Mouse (Mus musculus): ENCODE data around the gene Vwa5a. TPM values are rescaled to one million over a fixed set of nuclear protein-coding genes. Genes with fewer than 3 reads are reported as not detected.

The Vwa5a gene
- polyA plus RNA-seq (2015; fragmentation: Nextera tagmentation; extraction: Ambion mirVana), result 7.8 and 8.2 TPM in 2 replicates

GRCm38 (mm10) chr9:38718102-38718501 lies at the start of gene Vwa5a:
Gene Vwa5a, plus strand, starts transcription at chr9:38718268.
- H3K27me3 ChIP-seq, result no peaks in the 10 kb centered on the region
- H3K36me3 ChIP-seq (replicated peaks), result peaks cover 2% of the 10 kb centered on the region; the same call in 1 of the 2 replicates
- H3K4me3 ChIP-seq (replicated peaks), result peak within 1 kb of the TSS; percentile 63
- H3K4me2 ChIP-seq, result peak within 1 kb of the TSS; percentile 59
- peaks cover 11% of the 10 kb centered on the region for H3K4me1 ChIP-seq (replicated peaks)
- no peaks in the 10 kb centered on the region for H3K9me3 ChIP-seq (replicated peaks)
- peak within 1 kb of the TSS; percentile 54 for H3K9ac ChIP-seq
- H3K27ac ChIP-seq (replicated peaks), result peak within 1 kb of the TSS; percentile 59; the same call in 1 of the 2 replicates
- ATAC-seq (ENCODE audit: insufficient read depth), result peak; percentile 48; the same call in 1 of the 2 replicates
- WGBS (ENCODE audit: insufficient replicate concordance), result under 1% methylated on average over 4 of the region's 4 CpGs

- H3K36me3 ChIP-seq (replicated peaks), result no peaks in the 10 kb centered on the region
- no peaks in the 10 kb centered on the region for H3K9me3 ChIP-seq (replicated peaks)
- H3K4me1 ChIP-seq (replicated peaks), result no peaks in the 10 kb centered on the region
- no peaks in the 10 kb centered on the region for H3K27me3 ChIP-seq
- H3K27ac ChIP-seq (replicated peaks), result no peak overlapping the region
- H3K4me2 ChIP-seq, result no peak overlapping the region
- no peak overlapping the region for H3K9ac ChIP-seq
- no peak for ATAC-seq (ENCODE audit: insufficient read depth)
- 41% methylated on average over 2 of the region's 2 CpGs for WGBS (ENCODE audit: insufficient replicate concordance)
- H3K4me3 ChIP-seq (replicated peaks), result no peak overlapping the region
Observed at GRCm38 (mm10) chr9:38672887-38673286, 45.2 kb upstream of the Vwa5a start.

- Histone ChIP-seq H3K4me1 (replicated peaks) (no peaks in the 10 kb centered on the region), H3K36me3 (replicated peaks) (no peaks in the 10 kb centered on the region), H3K4me3 (replicated peaks) (no peak within 1 kb of the TSS), H3K27ac (replicated peaks) (no peak within 1 kb of the TSS), H3K9ac (no peak within 1 kb of the TSS), H3K9me3 (replicated peaks) (no peaks in the 10 kb centered on the region), H3K27me3 (no peaks in the 10 kb centered on the region), H3K4me2 (no peak within 1 kb of the TSS)
- ATAC-seq (ENCODE audit: insufficient read depth), result no peak
- 45% methylated on average over 2 of the region's 2 CpGs for WGBS (ENCODE audit: insufficient replicate concordance)
Observed at GRCm38 (mm10) chr9:38674501-38674900, 43.6 kb upstream of the Vwa5a start, which contains the start of gene Olfr918. Gene Olfr918, minus strand, starts transcription at chr9:38674601.

GRCm38 (mm10) chr9:38718927-38719441 lies 916 bp downstream of the Vwa5a start:
- no peaks in the 10 kb centered on the region for H3K27me3 ChIP-seq
- peak overlapping the region; percentile 59 for H3K4me2 ChIP-seq
- H3K9me3 ChIP-seq (replicated peaks), result no peaks in the 10 kb centered on the region
- peak overlapping the region; percentile 54 for H3K9ac ChIP-seq
- ATAC-seq (ENCODE audit: insufficient read depth), result peak; percentile 84
- H3K4me3 ChIP-seq (replicated peaks), result peak overlapping the region; percentile 63
- H3K27ac ChIP-seq (replicated peaks), result peak overlapping the region; percentile 59; the same call in 1 of the 2 replicates
- WGBS (ENCODE audit: insufficient replicate concordance), result 4% methylated on average over 3 of the region's 3 CpGs
- peaks cover 11% of the 10 kb centered on the region for H3K4me1 ChIP-seq (replicated peaks)
- peaks cover 9% of the 10 kb centered on the region; the same call in 1 of the 2 replicates for H3K36me3 ChIP-seq (replicated peaks)

GRCm38 (mm10) chr9:38724044-38724443 lies 6.0 kb downstream of the Vwa5a start:
- no peak for ATAC-seq (ENCODE audit: insufficient read depth)
- WGBS (ENCODE audit: insufficient replicate concordance), result 83% methylated on average over 1 of the region's 1 CpGs

GRCm38 (mm10) chr9:38728218-38728617 lies 10.2 kb downstream of the Vwa5a start:
- Histone ChIP-seq H3K27me3 (no peaks in the 10 kb centered on the region), H3K4me1 (replicated peaks) (no peaks in the 10 kb centered on the region), H3K4me2 (no peak overlapping the region), H3K36me3 (replicated peaks) (peaks cover 22% of the 10 kb centered on the region; the same call in 1 of the 2 replicates), H3K27ac (replicated peaks) (no peak overlapping the region), H3K4me3 (replicated peaks) (no peak overlapping the region), H3K9ac (no peak overlapping the region), H3K9me3 (replicated peaks) (no peaks in the 10 kb centered on the region)
- 62% methylated on average over 3 of the region's 3 CpGs for WGBS (ENCODE audit: insufficient replicate concordance)
- ATAC-seq (ENCODE audit: insufficient read depth), result no peak

More at GRCm38 (mm10) chr9:38724044-38724443, 6.0 kb downstream of the Vwa5a start:
- peaks cover 5% of the 10 kb centered on the region for H3K4me1 ChIP-seq (replicated peaks)
- H3K4me2 ChIP-seq, result no peak overlapping the region
- H3K4me3 ChIP-seq (replicated peaks), result no peak overlapping the region
- no peaks in the 10 kb centered on the region for H3K27me3 ChIP-seq
- H3K9me3 ChIP-seq (replicated peaks), result no peaks in the 10 kb centered on the region
- peaks cover 22% of the 10 kb centered on the region; the same call in 1 of the 2 replicates for H3K36me3 ChIP-seq (replicated peaks)
- no peak overlapping the region for H3K27ac ChIP-seq (replicated peaks)
- no peak overlapping the region for H3K9ac ChIP-seq

- no peak for ATAC-seq (ENCODE audit: insufficient read depth)
- H3K9me3 ChIP-seq (replicated peaks), result no peaks in the 10 kb centered on the region
- H3K27me3 ChIP-seq, result no peaks in the 10 kb centered on the region
- no peaks in the 10 kb centered on the region for H3K36me3 ChIP-seq (replicated peaks)
- 41% methylated on average over 1 of the region's 1 CpGs for WGBS (ENCODE audit: insufficient replicate concordance)
- no peak overlapping the region for H3K27ac ChIP-seq (replicated peaks)
- no peak overlapping the region for H3K4me2 ChIP-seq
- no peak overlapping the region for H3K4me3 ChIP-seq (replicated peaks)
- H3K9ac ChIP-seq, result no peak overlapping the region
- peaks cover 15% of the 10 kb centered on the region; the same call in 1 of the 2 replicates for H3K4me1 ChIP-seq (replicated peaks)
Observed at GRCm38 (mm10) chr9:38741408-38741807, 23.3 kb downstream of the Vwa5a start.

- 37% methylated on average over 4 of the region's 4 CpGs for WGBS (ENCODE audit: insufficient replicate concordance)
- Histone ChIP-seq H3K4me2 (peak overlapping the region; percentile 16), H3K4me3 (replicated peaks) (no peak overlapping the region), H3K36me3 (replicated peaks) (no peaks in the 10 kb centered on the region), H3K27ac (replicated peaks) (peak overlapping the region; percentile 52; the same call in 1 of the 2 replicates), H3K4me1 (replicated peaks) (peaks cover 15% of the 10 kb centered on the region; the same call in 1 of the 2 replicates), H3K9me3 (replicated peaks) (no peaks in the 10 kb centered on the region), H3K27me3 (no peaks in the 10 kb centered on the region), H3K9ac (no peak overlapping the region)
- peak; percentile 98 for ATAC-seq (ENCODE audit: insufficient read depth)
Observed at GRCm38 (mm10) chr9:38744619-38745315, 26.7 kb downstream of the Vwa5a start.

GRCm38 (mm10) chr9:38751999-38752398 lies 33.9 kb downstream of the Vwa5a start, which contains the start of gene Olfr920:
Gene Olfr920, plus strand, starts transcription at chr9:38752299.
- Histone ChIP-seq H3K4me1 (replicated peaks) (no peaks in the 10 kb centered on the region), H3K4me3 (replicated peaks) (no peak within 1 kb of the TSS), H3K36me3 (replicated peaks) (no peaks in the 10 kb centered on the region), H3K9me3 (replicated peaks) (no peaks in the 10 kb centered on the region), H3K9ac (no peak within 1 kb of the TSS), H3K4me2 (no peak within 1 kb of the TSS), H3K27me3 (no peaks in the 10 kb centered on the region), H3K27ac (replicated peaks) (no peak within 1 kb of the TSS)
- 71% methylated on average over 1 of the region's 1 CpGs for WGBS (ENCODE audit: insufficient replicate concordance)
- no peak for ATAC-seq (ENCODE audit: insufficient read depth)

GRCm38 (mm10) chr9:38772768-38773167 lies 54.7 kb downstream of the Vwa5a start, which contains the start of gene Olfr921:
Gene Olfr921, plus strand, starts transcription at chr9:38773068.
- H3K9me3 ChIP-seq (replicated peaks), result no peaks in the 10 kb centered on the region
- H3K27ac ChIP-seq (replicated peaks), result no peak within 1 kb of the TSS
- no peaks in the 10 kb centered on the region for H3K4me1 ChIP-seq (replicated peaks)
- no peak within 1 kb of the TSS for H3K4me3 ChIP-seq (replicated peaks)
- ATAC-seq (ENCODE audit: insufficient read depth), result no peak
- no peak within 1 kb of the TSS for H3K4me2 ChIP-seq
- no peaks in the 10 kb centered on the region for H3K36me3 ChIP-seq (replicated peaks)
- no peak within 1 kb of the TSS for H3K9ac ChIP-seq
- no peaks in the 10 kb centered on the region for H3K27me3 ChIP-seq

GRCm38 (mm10) chr9:38792689-38793088 lies 74.6 kb downstream of the Vwa5a start:
- H3K27me3 ChIP-seq, result no peaks in the 10 kb centered on the region
- no peak overlapping the region for H3K9ac ChIP-seq
- no peak overlapping the region for H3K4me3 ChIP-seq (replicated peaks)
- H3K4me1 ChIP-seq (replicated peaks), result no peaks in the 10 kb centered on the region
- ATAC-seq (ENCODE audit: insufficient read depth), result no peak
- WGBS (ENCODE audit: insufficient replicate concordance), result 49% methylated on average over 2 of the region's 2 CpGs
- no peak overlapping the region for H3K4me2 ChIP-seq
- H3K27ac ChIP-seq (replicated peaks), result no peak overlapping the region
- H3K9me3 ChIP-seq (replicated peaks), result no peaks in the 10 kb centered on the region
- no peaks in the 10 kb centered on the region for H3K36me3 ChIP-seq (replicated peaks)
